21 mouse cellular contexts compared by ENCODE assay signal in the genomic region with DNA sequence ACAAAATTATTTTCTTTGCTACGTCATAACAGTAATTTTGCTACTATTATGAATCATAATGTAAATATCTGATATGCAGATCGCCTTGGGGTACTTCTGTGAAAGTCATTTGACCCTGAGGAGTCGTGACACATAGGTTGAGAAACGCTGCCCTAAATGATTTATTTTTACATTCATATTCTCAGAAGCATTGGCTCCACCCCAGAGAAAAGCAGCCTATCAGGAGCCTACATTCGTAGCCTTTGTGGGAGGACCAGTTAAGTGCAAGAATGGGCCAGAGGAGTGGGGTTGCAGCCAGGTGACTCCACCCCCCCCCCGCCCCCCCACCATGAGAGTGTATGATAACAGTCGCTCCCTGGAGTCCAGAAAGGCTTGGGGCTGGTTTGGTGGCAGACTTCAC. TPM values are rescaled to one million over a fixed set of nuclear protein-coding genes. Genes with fewer than 3 reads are reported as not detected.
A peak's percentile ranks its signal among the peaks of the same experiment; 100 is the strongest.
DNase-seq lines count a peak whose midpoint lies in the region; ATAC-seq and TF ChIP-seq lines count a peak whose summit lies in the region.
"Had no signal": no experiment of that assay in that cellular context is flagged by ENCODE, and none has a peak within 500 bp of the region (broad histone marks: within the 10 kb centered on the region; RNA-seq: fewer than 3 reads in every experiment).

No protein-coding gene starts in this region.

- 80% methylated on average over 7 of the region's 7 CpGs for WGBS in cerebellum, adult 2 months
- 67% methylated on average over 7 of the region's 7 CpGs for WGBS in intestine, embryonic 15.5 days

- H3K4me1 ChIP-seq in cerebellum, adult 2 months (ENCODE audit: control insufficient read depth, insufficient read depth, low read length): no peaks in the 10 kb centered on the region
- H3K4me1 ChIP-seq in intestine, embryonic 15.5 days (replicated peaks): peaks cover 6% of the 10 kb centered on the region; the same call in 1 of the 2 replicates

- no peaks in the 10 kb centered on the region; the same call in 1 of the 2 replicates for H3K27me3 ChIP-seq in cerebellum, adult 2 months (ENCODE audit: control insufficient read depth, insufficient read depth, low read length)
- no peaks in the 10 kb centered on the region for H3K27me3 ChIP-seq in intestine, embryonic 15.5 days (replicated peaks)
- H3K27me3 ChIP-seq: kidney, embryonic 15.5 days had no signal

- H3K4me3 ChIP-seq in cerebellum, adult 2 months (replicated peaks; ENCODE audit: insufficient read depth, low read depth, low read length): no peak overlapping the region
- no peak overlapping the region for H3K4me3 ChIP-seq in intestine, embryonic 15.5 days (replicated peaks)
- H3K4me3 ChIP-seq: embryonic facial prominence, embryonic 12.5 days; heart, embryonic 13.5 days; hindbrain, embryonic 15.5 days; kidney, embryonic 15.5 days had no signal

- no peak for TF ChIP-seq POLR2A in cerebellum, adult 2 months (IDR thresholded peaks at IDR 0.05; ENCODE audit: borderline replicate concordance, insufficient read depth, low read length)

- no peaks in the 10 kb centered on the region for H3K9me3 ChIP-seq in intestine, embryonic 15.5 days
- H3K9me3 ChIP-seq: embryonic facial prominence, embryonic 12.5 days; G1E; heart, embryonic 13.5 days; hindbrain, embryonic 15.5 days; kidney, embryonic 15.5 days had no signal

- H3K36me3 ChIP-seq in intestine, embryonic 15.5 days: no peaks in the 10 kb centered on the region
- H3K36me3 ChIP-seq: embryonic facial prominence, embryonic 12.5 days; heart, embryonic 13.5 days; hindbrain, embryonic 15.5 days; kidney, embryonic 15.5 days had no signal

- no peak overlapping the region for H3K4me2 ChIP-seq in intestine, embryonic 15.5 days (replicated peaks)
- H3K4me2 ChIP-seq: embryonic facial prominence, embryonic 12.5 days; heart, embryonic 13.5 days; hindbrain, embryonic 15.5 days; kidney, embryonic 15.5 days had no signal

- no peak for TF ChIP-seq CTCF in cerebellum, adult 2 months (IDR thresholded peaks at IDR 0.05; ENCODE audit: borderline replicate concordance, insufficient read depth, low read depth, low read length)

- DNase-seq in CD4-positive, CD25-positive, alpha-beta regulatory T cell, adult 2 months (ENCODE audit: low read depth, low spot score): peak; percentile 21
- DNase-seq in 416B (ENCODE audit: low read depth) (peak; percentile 68), ES-CJ7 (ENCODE audit: low read depth, low spot score) (peak; percentile 41), R1 (ENCODE audit: low read depth, low spot score) (peak; percentile 75)
- no peak for DNase-seq in cerebellum, adult 2 months
- DNase-seq in left cerebral cortex, adult 8-10 months (ENCODE audit: low spot score in 2 of 2): no peak
- DNase-seq: cerebellum, adult 9-10 months; cerebellum, postnatal 25 days; gastrocnemius, postnatal 14 days; heart, postnatal 36 days; kidney, adult 11 months; kidney, postnatal 14 days had no signal

- no peak for ATAC-seq in CD4-positive, CD25-positive, alpha-beta regulatory T cell, adult 4 months
- no peak for ATAC-seq in intestine, embryonic 15.5 days
- ATAC-seq: forebrain, embryonic 16.5 days; inflammation-experienced regulatory T-cells, adult 6 months had no signal

- H3K9ac ChIP-seq in intestine, embryonic 15.5 days: no peak overlapping the region
- H3K9ac ChIP-seq: embryonic facial prominence, embryonic 12.5 days; heart, embryonic 13.5 days; hindbrain, embryonic 15.5 days; kidney, embryonic 15.5 days had no signal

- no peak overlapping the region for H3K27ac ChIP-seq in cerebellum, adult 2 months (ENCODE audit: insufficient read depth, low read length)
- H3K27ac ChIP-seq in intestine, embryonic 15.5 days: no peak overlapping the region
- H3K27ac ChIP-seq: embryonic facial prominence, embryonic 12.5 days; heart, embryonic 13.5 days; hindbrain, embryonic 15.5 days had no signal

RNA-seq across cellular contexts. Expression of a gene that starts 2.2 kb away (rescaled TPM):
- polyA plus RNA-seq in CD4-positive, CD25-positive, alpha-beta regulatory T cell, adult 4 months (2017; shearing (Covaris generic)): 10 to 100 TPM; 59.7 to 84.6 TPM
- 12.3 and 12.9 TPM in 2 replicates for polyA plus RNA-seq in cerebellum, adult 2 months (2012; rRNA removed)
- total RNA-seq in left cerebral cortex, adult 8-10 months (2022): 10 to 100 TPM; 33.7 to 40.5 (median 36.4) TPM
- 71.5 and 72.2 TPM in 2 replicates for polyA plus RNA-seq in intestine, embryonic 15.5 days (2015; fragmentation: Nextera tagmentation; extraction: Ambion mirVana)

Comparison
In these comparisons a context has a peak if more than half of its experiments do, and no peak if none do; other contexts are left out.
1. DNase-seq: peak in CD4-positive, CD25-positive, alpha-beta regulatory T cell, adult 2 months (single experiment), 416B (single experiment), ES-CJ7 (single experiment) and R1 (single experiment); none in cerebellum, adult 2 months (0 of 2) and left cerebral cortex, adult 8-10 months (0 of 2).